Mouse (Mus musculus) heart, postnatal 0 days (tissue): ENCODE data around the gene B3gat2. TPM values are rescaled to one million over a fixed set of nuclear protein-coding genes. Genes with fewer than 3 reads are reported as not detected.

ENCODE experiments used
- ATAC-seq: fragments of 200-750 bp; cut with Nextera tagmentation; 2 replicates; pipeline ENCODE4 v1.8.0; 2017; ENCODE audit warnings: low read depth, moderate number of reproducible peaks, moderate library complexity; ENCODE audit not compliant: insufficient read depth
- DNase-seq: peaks from one replicate; pipeline ENCODE4 v3.0.0-alpha.2; 2016; ENCODE audit warnings: low spot score
- H3K27ac ChIP-seq: fragments of 300-500 bp; sonication (generic); 2 replicates; pipeline ENCODE4 v1.5.1; 2014; ENCODE audit warnings: low read depth, mild to moderate bottlenecking
- H3K27me3 ChIP-seq: fragments of 300-500 bp; sonication (generic); 2 replicates; pipeline ENCODE4 v1.6.1; 2014; ENCODE audit warnings: low read length, mixed read lengths; ENCODE audit not compliant: control insufficient read depth, insufficient read depth
- H3K36me3 ChIP-seq: fragments of 300-500 bp; sonication (generic); replicated peaks from 2 replicates; pipeline ENCODE4 v1.6.1; 2014; ENCODE audit warnings: low read length, mixed read lengths; ENCODE audit not compliant: control insufficient read depth, insufficient read depth
- H3K4me1 ChIP-seq: fragments of 300-500 bp; sonication (generic); 2 replicates; pipeline ENCODE4 v1.6.1; 2014; ENCODE audit warnings: antibody characterized with exemption; ENCODE audit not compliant: control insufficient read depth, insufficient read depth
- H3K4me2 ChIP-seq: fragments of 300-500 bp; sonication (generic); 2 replicates; pipeline ENCODE4 v1.6.1; 2014; ENCODE audit warnings: low read depth, mild to moderate bottlenecking, low read length, moderate library complexity
- H3K4me3 ChIP-seq: fragments of 300-500 bp; sonication (generic); 2 replicates; pipeline ENCODE4 v1.5.1; 2014; ENCODE audit warnings: low read depth, low read length
- H3K9ac ChIP-seq: fragments of 300-500 bp; sonication (generic); replicated peaks from 2 replicates; pipeline ENCODE4 v1.6.1; 2014; ENCODE audit warnings: low read depth, low read length, mixed read lengths
- H3K9me3 ChIP-seq: fragments of 300-500 bp; sonication (generic); replicated peaks from 2 replicates; pipeline ENCODE4 v1.6.1; 2016; ENCODE audit warnings: low read length; ENCODE audit not compliant: control insufficient read depth
- CTCF ChIP-seq: IDR thresholded peaks from 2 replicates; pipeline ENCODE4 v1.5.1; 2016; ENCODE audit warnings: antibody characterized with exemption, control low read depth, low read depth
- EP300 ChIP-seq: IDR thresholded peaks from 2 replicates; pipeline ENCODE4 v1.6.1; 2016; ENCODE audit warnings: antibody characterized with exemption, low read depth
- WGBS: fragments of 180-500 bp; shearing (Covaris S2); extraction: QIAGEN DNeasy Blood & Tissue Kit; methylation state at CpG from one replicate; pipeline ENCODE4 v1.1.7; 2014; 5-methylcytosine and 5-hydroxymethylcytosine counted together
- polyA plus RNA-seq: library from polyadenylated mRNA; unstranded; fragments of >200 nt; fragmentation: Nextera tagmentation; extraction: Ambion mirVana; gene quantifications from 2 replicates; pipeline ENCODE4 v1.2.1, GENCODE M21; 2015
- total RNA-seq: library from RNA; depleted of rRNA; stranded (reverse); fragments of >200 nt; gene quantifications from 2 replicates; pipeline ENCODE4 v1.2.3, GENCODE M21; 2014; ENCODE audit warnings: low replicate concordance; rRNA removed

Gene B3gat2
- total RNA-seq: not detected in 2 replicates
- 0.16 and 0.22 TPM in 2 replicates for polyA plus RNA-seq

DNA sequence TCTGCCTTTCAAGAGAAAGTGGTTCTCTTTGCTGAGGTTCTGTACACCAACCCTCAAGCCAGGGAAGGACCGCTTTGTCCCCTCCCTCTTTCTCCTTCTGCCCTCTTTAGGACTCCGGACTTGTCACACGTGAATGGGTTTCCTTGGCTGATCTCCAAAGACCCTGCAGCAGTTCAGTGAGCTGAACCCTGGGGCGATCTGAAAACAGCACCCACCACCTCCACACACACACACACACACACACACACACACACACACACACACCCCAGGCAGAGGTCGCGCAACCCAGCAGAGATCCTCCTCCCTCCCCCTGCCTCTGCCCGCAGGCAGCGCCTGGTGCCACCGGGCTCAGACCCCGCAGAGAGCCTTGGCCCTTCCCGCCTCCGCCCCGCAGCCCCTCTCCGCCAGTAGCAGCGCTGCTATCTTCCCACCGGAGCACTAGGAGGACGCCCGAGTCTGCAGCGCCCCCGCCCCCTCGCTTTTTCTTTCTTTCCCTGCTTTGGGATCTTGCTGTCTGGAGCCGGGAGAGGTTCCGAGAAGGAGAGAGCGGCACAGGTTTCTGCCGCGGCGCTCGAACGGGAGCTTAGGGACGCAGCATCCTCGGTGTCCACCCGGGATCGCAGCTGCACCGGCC lies at the start of gene B3gat2:
B3gat2 (plus strand) TSS at position 252 of the 634 bp plus-strand sequence.
- H3K27ac ChIP-seq: no peak within 1 kb of the TSS
- TF ChIP-seq CTCF (no peak), EP300 (no peak)
- WGBS: under 1% methylated on average over 28 of the region's 34 CpGs
- H3K27me3 ChIP-seq: peaks cover 48% of the 10 kb centered on the region
- no peaks in the 10 kb centered on the region for H3K9me3 ChIP-seq
- no peak within 1 kb of the TSS for H3K9ac ChIP-seq
- peak within 1 kb of the TSS; percentile 92 for H3K4me2 ChIP-seq
- no peaks in the 10 kb centered on the region for H3K36me3 ChIP-seq
- H3K4me1 ChIP-seq: peaks cover 10% of the 10 kb centered on the region; the same call in 1 of the 2 replicates
- ATAC-seq (no peak), DNase-seq (no peak)
- H3K4me3 ChIP-seq: peak within 1 kb of the TSS; percentile 59

DNA sequence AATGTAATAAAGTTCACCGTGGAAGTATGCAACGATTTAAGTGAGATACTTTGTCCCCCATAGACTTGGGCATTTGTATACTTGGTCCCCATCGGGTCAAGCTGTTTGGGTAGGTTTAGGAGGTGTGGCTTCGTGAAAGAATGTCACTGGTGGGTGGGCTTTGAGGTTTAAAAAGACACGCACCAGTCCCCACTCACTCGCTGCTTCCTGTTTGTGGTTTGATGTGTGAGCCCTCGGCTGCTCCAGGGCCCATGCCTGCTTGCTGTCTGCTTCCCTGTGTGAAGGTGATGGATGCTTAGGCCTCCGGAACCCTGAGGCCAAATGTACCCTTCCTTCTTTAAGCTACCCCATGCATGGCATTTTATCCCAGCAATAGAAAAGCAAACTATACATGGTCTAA lies 41.2 kb upstream of the B3gat2 start:
- H3K4me2 ChIP-seq: no peak overlapping the region
- no peaks in the 10 kb centered on the region for H3K27me3 ChIP-seq
- DNase-seq (no peak), ATAC-seq (no peak)
- H3K4me3 ChIP-seq: no peak overlapping the region
- H3K9ac ChIP-seq: no peak overlapping the region
- TF ChIP-seq EP300 (no peak), CTCF (no peak)
- H3K4me1 ChIP-seq: no peaks in the 10 kb centered on the region
- H3K9me3 ChIP-seq: no peaks in the 10 kb centered on the region
- H3K36me3 ChIP-seq: no peaks in the 10 kb centered on the region
- no peak overlapping the region for H3K27ac ChIP-seq
- WGBS: 76% methylated on average over 8 of the region's 8 CpGs

DNA sequence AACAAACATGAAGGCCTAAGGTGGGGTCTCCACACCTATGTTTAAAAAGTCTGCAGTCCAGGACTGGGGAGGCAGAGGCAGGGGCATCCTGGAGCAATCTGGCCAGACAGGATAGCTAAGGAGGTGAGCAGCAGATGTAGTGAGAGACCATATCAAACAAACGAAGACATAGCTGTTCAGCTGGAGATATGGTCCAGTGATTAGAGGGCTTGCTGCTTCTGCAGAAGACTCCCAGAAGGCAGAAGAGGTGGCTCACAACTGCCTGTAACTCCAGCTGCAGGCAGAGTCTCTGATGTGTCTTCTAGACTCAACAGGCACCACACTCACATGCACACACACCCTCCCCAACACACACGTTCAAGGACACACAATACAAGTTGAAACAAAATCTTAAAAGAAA lies 40.5 kb upstream of the B3gat2 start:
- H3K9me3 ChIP-seq: no peaks in the 10 kb centered on the region
- no peak overlapping the region for H3K4me3 ChIP-seq
- DNase-seq: no peak
- H3K4me2 ChIP-seq: no peak overlapping the region
- no peaks in the 10 kb centered on the region for H3K4me1 ChIP-seq
- H3K27ac ChIP-seq: no peak overlapping the region
- no peak overlapping the region for H3K9ac ChIP-seq
- H3K36me3 ChIP-seq: no peaks in the 10 kb centered on the region
- 54% methylated on average over 2 of the region's 2 CpGs for whole genome bisulfite sequencing
- H3K27me3 ChIP-seq: no peaks in the 10 kb centered on the region
- ATAC-seq: no peak
- TF ChIP-seq EP300 (no peak), CTCF (no peak)

DNA sequence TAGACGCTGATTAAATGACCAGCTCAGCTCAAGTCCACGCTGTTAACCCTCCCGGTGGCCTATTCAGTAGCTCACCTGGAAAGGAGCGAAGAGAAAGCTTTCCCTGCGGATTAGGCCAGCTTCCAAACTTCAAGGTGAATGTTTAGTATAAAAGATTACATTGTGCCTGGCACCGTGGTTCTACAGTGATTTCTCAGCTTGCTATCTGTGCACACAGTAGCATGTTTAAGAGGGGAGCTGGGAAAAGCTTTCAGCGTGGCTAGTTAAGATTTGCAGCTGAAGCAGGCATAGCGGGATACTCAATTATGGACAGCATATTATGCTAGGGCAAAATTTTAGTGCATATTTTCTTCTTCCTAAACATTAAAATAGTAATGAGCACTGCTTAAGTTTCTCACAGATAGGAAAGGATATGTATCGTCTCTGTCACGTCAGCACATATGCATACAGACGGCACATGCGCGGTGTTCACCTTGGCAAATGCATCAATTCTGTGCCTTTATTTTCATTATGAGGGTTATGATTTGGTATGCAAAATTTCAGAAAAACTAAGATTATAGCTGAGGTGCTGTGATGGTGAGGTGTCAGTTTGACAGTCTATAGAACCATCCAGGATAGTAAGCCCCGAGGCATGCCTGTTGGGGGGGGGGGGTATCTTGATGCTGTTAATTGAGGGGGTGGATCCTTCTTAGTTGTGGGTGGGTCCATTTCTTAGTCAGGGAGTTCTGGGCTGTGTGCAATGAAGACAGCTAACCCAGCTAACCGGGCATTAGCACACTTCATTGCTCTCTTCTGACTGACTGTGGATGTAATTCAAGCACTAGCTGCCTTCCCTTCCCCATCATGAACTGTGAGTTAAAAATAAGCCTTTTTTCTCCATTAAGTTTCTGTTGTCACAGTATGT lies 38.8 kb upstream of the B3gat2 start:
- Histone ChIP-seq H3K9ac (no peak overlapping the region), H3K4me1 (no peaks in the 10 kb centered on the region), H3K36me3 (no peaks in the 10 kb centered on the region), H3K4me3 (no peak overlapping the region), H3K27me3 (no peaks in the 10 kb centered on the region), H3K27ac (no peak overlapping the region), H3K9me3 (no peaks in the 10 kb centered on the region), H3K4me2 (no peak overlapping the region)
- TF ChIP-seq EP300 (no peak), CTCF (no peak)
- 74% methylated on average over 15 of the region's 15 CpGs for WGBS
- no peak for DNase-seq
- ATAC-seq: no peak

DNA sequence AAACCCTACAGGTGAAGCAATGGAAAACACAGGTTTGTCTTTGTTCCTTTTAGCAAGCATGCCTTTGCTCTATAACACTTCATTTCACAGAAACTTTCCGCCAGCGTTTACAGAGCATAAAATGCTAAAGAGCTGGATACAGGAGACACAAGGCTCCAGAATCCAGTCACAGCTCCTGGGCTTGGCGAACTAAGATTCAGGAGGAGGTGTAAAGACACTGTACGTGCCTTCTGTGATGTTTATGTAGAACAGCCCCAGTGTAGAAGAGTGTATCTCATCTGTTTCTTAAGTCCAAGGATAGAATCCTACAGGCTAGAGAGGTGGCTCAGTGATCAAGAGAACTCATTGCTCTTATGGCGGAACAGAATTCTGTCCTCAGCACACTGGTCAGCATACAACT lies 30.2 kb upstream of the B3gat2 start:
- no peak overlapping the region for H3K4me3 ChIP-seq
- TF ChIP-seq EP300 (no peak), CTCF (no peak)
- H3K9me3 ChIP-seq: no peaks in the 10 kb centered on the region
- H3K4me2 ChIP-seq: no peak overlapping the region
- ATAC-seq (no peak), DNase-seq (no peak)
- WGBS: 86% methylated on average over 5 of the region's 5 CpGs
- H3K36me3 ChIP-seq: no peaks in the 10 kb centered on the region
- H3K9ac ChIP-seq: no peak overlapping the region
- H3K27ac ChIP-seq: no peak overlapping the region
- H3K27me3 ChIP-seq: no peaks in the 10 kb centered on the region
- no peaks in the 10 kb centered on the region for H3K4me1 ChIP-seq
